Mouse (Mus musculus) layer of hippocampus, adult 2 months (tissue): ENCODE results near the gene Gm28557. TPM values are rescaled to one million over a fixed set of nuclear protein-coding genes. Genes with fewer than 3 reads are reported as not detected.
A peak's percentile ranks its signal among the peaks of the same experiment; 100 is the strongest.
"Not testable (repeated sequence)": the region's sequence is repeated elsewhere in the genome, so short reads cannot be mapped to it uniquely, and the experiment has no call there.

ENCODE experiments used
- DNase-seq, 2 experiments: peaks; one replicate each; pipeline ENCODE4 v3.0.0; 2022; ENCODE audit warnings: low spot score in 2 of 2
- H3K27ac ChIP-seq: fragments of 200-600 bp; 2 replicates; pipeline ENCODE4 v1.8.1; 2022
- H3K4me3 ChIP-seq: fragments of 200-600 bp; 2 replicates; pipeline ENCODE4 v1.8.1; 2022; ENCODE audit warnings: mild to moderate bottlenecking
- CTCF ChIP-seq: fragments of 200-600 bp; conservative IDR thresholded peaks from 2 replicates; pipeline ENCODE4 v1.8.1; 2022; ENCODE audit warnings: antibody characterized with exemption, mild to moderate bottlenecking, moderate library complexity
- long read RNA-seq, 2 experiments: library from polyadenylated mRNA; stranded (forward); transcript quantifications; one replicate each; pipeline ENCODE4 v2.0.0; 2021; ENCODE audit warnings: borderline mapping rate in 2 of 2
- total RNA-seq, 2 experiments: library from RNA; stranded (reverse); gene quantifications; 2 replicates each; pipeline ENCODE4 v1.2.3; 2021

Gm28557 gene
- total RNA-seq, result 1 to 10 TPM; 3.0 to 4.3 TPM
- long read RNA-seq, experiment 1, result 0 reads
- long read RNA-seq, experiment 2, partial matches to known transcripts, result 0 of 1 reads
- long read RNA-seq, experiment 2, other reads (novel, unspliced or antisense), result 1 of 1 reads

GRCm38 (mm10) chr13:67108194-67108820 lies at the start of gene Gm28557:
TSS of gene Gm28557 (minus strand) at chr13:67108604.
- peak; percentile 94 to 96 for DNase-seq
- peak within 1 kb of the TSS; percentile 89 for H3K4me3 ChIP-seq
- H3K27ac ChIP-seq, result peak within 1 kb of the TSS; percentile 91
- TF ChIP-seq CTCF, result peak; percentile 93

DNA sequence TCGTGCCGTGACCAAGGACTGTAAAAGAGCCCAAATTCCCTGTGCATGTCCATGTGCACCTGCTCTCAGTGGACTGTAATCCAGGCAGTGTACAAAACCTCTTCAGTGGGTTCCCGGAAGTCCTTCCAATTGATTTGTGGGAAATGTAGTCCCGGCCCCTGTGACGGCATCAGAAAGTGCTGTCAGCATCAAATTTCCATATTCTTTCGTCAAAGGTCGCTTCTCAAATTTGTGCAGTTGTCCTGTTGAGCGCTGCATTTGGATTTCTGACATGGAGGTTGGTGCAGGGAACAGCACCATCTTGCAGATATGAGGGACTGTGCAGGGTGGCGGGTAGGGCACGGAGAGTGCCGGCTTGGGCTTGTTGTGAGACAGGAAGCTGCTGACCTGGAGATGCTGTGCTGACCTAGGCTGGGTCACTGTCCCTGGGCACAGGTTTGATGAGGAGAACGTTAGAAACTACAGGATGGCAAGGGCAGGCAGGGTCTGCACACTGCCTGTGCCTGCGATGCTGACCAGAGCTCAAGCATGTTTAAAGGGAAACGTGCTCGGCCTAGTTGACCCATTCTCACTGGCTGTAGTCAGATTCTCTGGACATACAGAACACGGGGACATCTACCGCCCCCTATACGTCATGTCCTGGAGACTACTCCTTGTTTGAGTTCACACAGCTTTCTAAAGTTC lies 19.8 kb upstream of the Gm28557 start:
- DNase-seq, result peak; percentile 90 to 91
- peak; percentile 53 for TF ChIP-seq CTCF
- peak overlapping the region; percentile 89 for H3K4me3 ChIP-seq
- H3K27ac ChIP-seq, result peak overlapping the region; percentile 86

DNA sequence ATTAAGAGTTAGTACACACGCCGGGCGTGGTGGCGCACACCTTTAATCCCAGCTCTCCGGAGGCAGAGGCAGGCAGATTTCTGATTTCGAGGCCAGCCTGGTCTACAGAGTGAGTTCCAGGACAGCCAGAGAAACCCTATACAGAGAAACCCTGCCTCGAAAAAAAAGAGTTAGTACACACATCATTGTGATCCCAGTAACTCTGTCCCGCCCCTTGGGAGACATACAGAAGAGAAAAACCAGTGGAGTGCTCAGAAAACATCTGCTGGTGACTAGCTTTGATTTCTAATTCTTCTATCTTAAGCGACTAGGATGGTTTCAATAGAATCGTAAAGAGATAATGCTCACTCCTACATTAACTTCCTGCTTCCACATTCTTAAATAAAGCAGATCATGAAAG lies 19.1 kb upstream of the Gm28557 start:
- not testable (repeated sequence) for DNase-seq
- Histone ChIP-seq H3K4me3 (peak overlapping the region; percentile 89), H3K27ac (peak overlapping the region; percentile 86)

- H3K4me3 ChIP-seq, result no peak overlapping the region
- H3K27ac ChIP-seq, result no peak overlapping the region
- DNase-seq, result no peak
- TF ChIP-seq CTCF, result no peak
These were observed 16.1 kb upstream of the Gm28557 start for GRCm38 (mm10) chr13:67124460-67124859.

DNA sequence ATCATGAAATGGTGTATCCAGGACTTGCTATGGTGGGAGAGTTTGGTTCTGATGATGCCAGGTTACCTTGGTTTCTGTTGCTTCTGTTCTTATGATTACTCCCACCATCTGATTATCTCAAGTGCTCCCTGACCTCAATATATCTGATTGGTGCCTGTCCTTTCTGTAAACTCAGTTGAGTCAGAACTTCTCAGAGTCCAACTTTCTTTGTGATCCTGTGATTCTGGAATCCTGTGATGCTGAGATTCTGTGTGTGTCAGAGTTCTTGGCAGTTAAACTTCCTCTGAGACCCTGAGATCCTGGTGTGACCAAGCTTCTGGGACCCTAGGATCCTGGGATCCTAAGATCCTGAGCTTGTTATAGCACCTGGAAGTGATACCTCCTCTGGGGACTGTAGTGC lies 13.0 kb upstream of the Gm28557 start, which contains the start of gene Zfp759:
TSS of gene Zfp759 (plus strand) at position 301 of the 400 bp plus-strand sequence.
- H3K27ac ChIP-seq, H3K4me3 ChIP-seq, DNase-seq: not testable (repeated sequence)

DNA sequence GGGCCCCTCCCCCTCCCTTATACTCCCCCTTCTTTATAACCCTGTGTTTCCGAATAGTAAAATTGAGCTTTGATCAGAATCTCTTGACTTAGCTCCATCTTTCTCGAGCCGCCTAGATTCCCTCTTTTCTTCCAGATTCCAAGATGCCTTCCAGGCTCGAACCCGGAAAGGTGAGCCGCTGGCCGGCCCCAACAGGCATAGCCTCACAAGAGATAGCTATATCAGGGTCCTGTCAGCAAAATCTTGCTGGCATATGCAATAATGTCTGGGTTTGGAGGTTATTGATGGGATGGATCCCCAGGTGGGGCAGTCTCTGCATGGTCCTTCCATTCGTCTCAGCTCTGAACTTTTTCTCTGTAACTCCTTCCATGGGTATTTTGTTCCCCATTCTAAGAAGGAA lies 7.8 kb upstream of the Gm28557 start, which contains the start of gene Rslcan18:
TSS of gene Rslcan18 (minus strand) at position 101 of the 400 bp plus-strand sequence.
- H3K4me3 ChIP-seq, H3K27ac ChIP-seq, DNase-seq: not testable (repeated sequence)

GRCm38 (mm10) chr13:67113287-67113686 lies 4.9 kb upstream of the Gm28557 start:
- no peak for DNase-seq
- H3K4me3 ChIP-seq, result no peak overlapping the region
- no peak overlapping the region for H3K27ac ChIP-seq
- TF ChIP-seq CTCF, result no peak

- peak in 1 of 2 experiments; percentile 4 for DNase-seq
- peak overlapping the region; percentile 47 for H3K4me3 ChIP-seq
- TF ChIP-seq CTCF, result no peak
- 0 out of 2 replicates have a peak overlapping the region, but pooled peaks have one; percentile 25 for H3K27ac ChIP-seq
These were observed 3.7 kb upstream of the Gm28557 start for GRCm38 (mm10) chr13:67112096-67112495.

- H3K27ac ChIP-seq, result peak overlapping the region; percentile 70
- no peak for DNase-seq
These were observed 410 bp upstream of the Gm28557 start for GRCm38 (mm10) chr13:67108821-67109206.

GRCm38 (mm10) chr13:67107681-67108080 lies 723 bp downstream of the Gm28557 start:
- no peak for TF ChIP-seq CTCF
- H3K4me3 ChIP-seq, result peak overlapping the region; percentile 89
- peak overlapping the region; percentile 91 for H3K27ac ChIP-seq
- no peak for DNase-seq

More at GRCm38 (mm10) chr13:67108821-67109206, 410 bp upstream of the Gm28557 start:
- TF ChIP-seq CTCF, result peak; percentile 69
- H3K4me3 ChIP-seq, result peak overlapping the region; percentile 89

GRCm38 (mm10) chr13:67097876-67098275 lies 10.5 kb downstream of the Gm28557 start, which contains the start of gene Zfp708:
TSS of gene Zfp708 (minus strand) at chr13:67097976.
- Histone ChIP-seq H3K4me3 (no peak within 1 kb of the TSS), H3K27ac (no peak within 1 kb of the TSS)
- DNase-seq, result no peak
- no peak for TF ChIP-seq CTCF

GRCm38 (mm10) chr13:67090154-67090553 lies 18.2 kb downstream of the Gm28557 start:
- no peak overlapping the region for H3K27ac ChIP-seq
- no peak overlapping the region for H3K4me3 ChIP-seq
- TF ChIP-seq CTCF, result no peak
- no peak for DNase-seq

GRCm38 (mm10) chr13:67081946-67082345 lies 26.5 kb downstream of the Gm28557 start:
- Histone ChIP-seq H3K27ac (peak overlapping the region; percentile 87), H3K4me3 (peak overlapping the region; percentile 68)
- no peak for TF ChIP-seq CTCF
- no peak for DNase-seq
